In genomic region chr3:128627696-128628095, GRCm38 (mm10) we compare ENCODE assay signal across 27 mouse cellular contexts.
A peak's percentile ranks its signal among the peaks of the same experiment; 100 is the strongest.
DNase-seq lines count a peak whose midpoint lies in the region; ATAC-seq and TF ChIP-seq lines count a peak whose summit lies in the region.
"Had no signal": no experiment of that assay in that cellular context is flagged by ENCODE, and none has a peak within 500 bp of the region (broad histone marks: within the 10 kb centered on the region; RNA-seq: fewer than 3 reads in every experiment).

No protein-coding gene starts in this region.

- no peaks in the 10 kb centered on the region for H3K36me3 ChIP-seq in forebrain, embryonic 14.5 days (ENCODE audit: control insufficient read depth, insufficient read depth, low read length)
- no peaks in the 10 kb centered on the region for H3K36me3 ChIP-seq in forebrain, postnatal 0 days (ENCODE audit: insufficient read depth)
- H3K36me3 ChIP-seq: embryonic facial prominence, embryonic 12.5 days; embryonic facial prominence, embryonic 15.5 days; G1E; heart, embryonic 10.5 days; heart, embryonic 13.5 days; intestine, embryonic 15.5 days had no signal

- DNase-seq in cerebellum, postnatal 14 days: peak; percentile 3 to 14
- DNase-seq in cerebellum, adult 11-12 months: no peak
- DNase-seq in forebrain, embryonic 14.5 days (ENCODE audit: low spot score): peak; percentile 29
- DNase-seq in forebrain, postnatal 0 days: no peak
- DNase-seq in brain, adult 2 months (ENCODE audit: low read depth, low spot score): peak; percentile 3
- peak; percentile 56 for DNase-seq in retina, embryonic 14.5 days (ENCODE audit: low spot score)
- no peak for DNase-seq in gastrocnemius, adult 2 months
- DNase-seq: adrenal gland, adult 2 months; adrenal gland, postnatal 14 days; B cell, adult 2 months; cerebellum, adult 8-10 months; cerebellum, postnatal 25 days; gastrocnemius, postnatal 36 days; heart, adult 2 months; heart, postnatal 14 days; heart, postnatal 4 days; kidney, adult 11 months; kidney, adult 8-10 months had no signal

- intact Hi-C loops in gastrocnemius, adult 2 months (cut with DNase I): no loop called here

- no peak overlapping the region for H3K9ac ChIP-seq in forebrain, embryonic 14.5 days (ENCODE audit: low read length)
- H3K9ac ChIP-seq in forebrain, postnatal 0 days: no peak overlapping the region
- H3K9ac ChIP-seq: embryonic facial prominence, embryonic 12.5 days; embryonic facial prominence, embryonic 15.5 days; heart, embryonic 13.5 days; hindbrain, embryonic 14.5 days; intestine, embryonic 15.5 days had no signal

- H3K9me3 ChIP-seq in forebrain, embryonic 14.5 days (replicated peaks; ENCODE audit: control insufficient read depth, low read length): no peaks in the 10 kb centered on the region
- no peaks in the 10 kb centered on the region for H3K9me3 ChIP-seq in forebrain, postnatal 0 days (ENCODE audit: low read length)
- H3K9me3 ChIP-seq: embryonic facial prominence, embryonic 12.5 days; embryonic facial prominence, embryonic 15.5 days; heart, embryonic 10.5 days; heart, embryonic 13.5 days; intestine, embryonic 15.5 days had no signal

- no peak for ATAC-seq in forebrain, embryonic 14.5 days
- ATAC-seq in forebrain, postnatal 0 days: no peak
- ATAC-seq: intestine, embryonic 15.5 days; Patski had no signal

- 24% methylated on average over 1 of the region's 1 CpGs for WGBS in forebrain, embryonic 14.5 days
- 45% methylated on average over 1 of the region's 1 CpGs for WGBS in forebrain, postnatal 0 days

- no peak for TF ChIP-seq CTCF in forebrain, postnatal 0 days (IDR thresholded peaks at IDR 0.05; ENCODE audit: low read depth)
- no peak for TF ChIP-seq CTCF in gastrocnemius, adult 2 months (IDR thresholded peaks at IDR 0.05)

- no peak overlapping the region for H3K27ac ChIP-seq in forebrain, embryonic 14.5 days (ENCODE audit: low read depth, low read length)
- no peak overlapping the region for H3K27ac ChIP-seq in forebrain, postnatal 0 days (ENCODE audit: low read depth, low read length)
- no peak overlapping the region for H3K27ac ChIP-seq in gastrocnemius, adult 2 months
- H3K27ac ChIP-seq: embryonic facial prominence, embryonic 12.5 days; embryonic facial prominence, embryonic 15.5 days; heart, adult 2 months; heart, embryonic 10.5 days; heart, embryonic 13.5 days; hindbrain, embryonic 14.5 days; intestine, embryonic 15.5 days had no signal

- H3K4me2 ChIP-seq in forebrain, embryonic 14.5 days (ENCODE audit: low read length): no peak overlapping the region
- H3K4me2 ChIP-seq in forebrain, postnatal 0 days (ENCODE audit: low read depth): no peak overlapping the region
- H3K4me2 ChIP-seq: embryonic facial prominence, embryonic 12.5 days; embryonic facial prominence, embryonic 15.5 days; heart, embryonic 13.5 days; hindbrain, embryonic 14.5 days; intestine, embryonic 15.5 days had no signal

- no peaks in the 10 kb centered on the region for H3K27me3 ChIP-seq in forebrain, embryonic 14.5 days (replicated peaks; ENCODE audit: control insufficient read depth, insufficient read depth, low read length)
- no peaks in the 10 kb centered on the region for H3K27me3 ChIP-seq in forebrain, postnatal 0 days (ENCODE audit: insufficient read depth, low read length)
- H3K27me3 ChIP-seq: CH12.LX; embryonic facial prominence, embryonic 12.5 days; embryonic facial prominence, embryonic 15.5 days; heart, embryonic 13.5 days; intestine, embryonic 15.5 days; Patski had no signal

- no peaks in the 10 kb centered on the region for H3K4me1 ChIP-seq in forebrain, embryonic 14.5 days (ENCODE audit: control insufficient read depth, insufficient read depth, low read length)
- no peaks in the 10 kb centered on the region for H3K4me1 ChIP-seq in forebrain, postnatal 0 days (ENCODE audit: insufficient read depth)
- H3K4me1 ChIP-seq: embryonic facial prominence, embryonic 12.5 days; embryonic facial prominence, embryonic 15.5 days; heart, embryonic 10.5 days; heart, embryonic 13.5 days; intestine, embryonic 15.5 days had no signal

- H3K4me3 ChIP-seq in forebrain, embryonic 14.5 days (ENCODE audit: low read depth, low read length): no peak overlapping the region
- no peak overlapping the region for H3K4me3 ChIP-seq in forebrain, postnatal 0 days (ENCODE audit: low read depth, low read length)
- H3K4me3 ChIP-seq in gastrocnemius, adult 2 months: no peak overlapping the region
- H3K4me3 ChIP-seq: embryonic facial prominence, embryonic 12.5 days; embryonic facial prominence, embryonic 15.5 days; heart, adult 2 months; heart, embryonic 10.5 days; heart, embryonic 13.5 days; intestine, embryonic 15.5 days had no signal

Comparison
In these comparisons a context has a peak if more than half of its experiments do, and no peak if none do; other contexts are left out.
1. DNase-seq: peak in cerebellum, postnatal 14 days (2 of 2), forebrain, embryonic 14.5 days (single experiment), brain, adult 2 months (single experiment) and retina, embryonic 14.5 days (single experiment); none in cerebellum, adult 11-12 months (single experiment), forebrain, postnatal 0 days (single experiment) and gastrocnemius, adult 2 months (single experiment).